In the genomic region with DNA sequence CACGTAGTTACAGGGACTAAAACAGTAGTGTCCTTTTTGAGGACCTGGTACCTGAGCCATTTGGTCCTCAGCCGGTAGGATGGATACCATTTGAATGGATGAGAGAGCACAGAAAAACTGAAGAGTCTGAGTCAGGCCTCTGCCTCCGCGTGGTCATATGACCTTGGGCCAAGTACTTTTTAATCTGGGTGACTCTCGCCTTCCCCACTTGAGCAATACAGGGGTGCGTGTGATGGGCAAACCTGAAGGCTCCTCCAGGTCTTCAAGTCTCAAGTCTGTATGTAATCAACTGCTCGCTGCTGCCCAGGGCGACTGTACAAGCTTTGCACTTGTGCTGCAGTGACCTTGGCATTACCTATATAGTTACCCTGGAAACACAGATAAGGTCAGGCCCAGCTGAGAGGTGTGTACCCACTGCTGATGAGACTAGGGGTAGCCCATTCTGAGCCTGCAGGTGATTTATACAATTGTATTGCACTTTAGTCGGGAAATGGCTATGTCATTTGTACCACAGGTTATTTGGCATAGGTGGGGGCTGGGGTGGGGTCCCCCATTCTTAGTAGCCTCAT, we compare ENCODE assay signal across 11 mouse cellular contexts.
DNase-seq lines count a peak whose midpoint lies in the region; ATAC-seq and TF ChIP-seq lines count a peak whose summit lies in the region.
"Had no signal": no experiment of that assay in that cellular context is flagged by ENCODE, and none has a peak within 500 bp of the region (broad histone marks: within the 10 kb centered on the region; RNA-seq: fewer than 3 reads in every experiment).

No protein-coding gene starts in this region.

- DNase-seq in adrenal gland, adult (ENCODE audit: inconsistent age in 2 of 2, low spot score in 1 of 2) = peak; percentile 69 to 83
- DNase-seq in adrenal gland, adult 18-20 months (ENCODE audit: low spot score in 2 of 2) = no peak
- DNase-seq in intestine, embryonic 14.5 days (ENCODE audit: low spot score) = no peak
- no peak for DNase-seq in midbrain, postnatal 0 days (ENCODE audit: low spot score)
- no peak for DNase-seq in layer of hippocampus, adult 8-10 months (ENCODE audit: low spot score in 2 of 2)
- DNase-seq in retina, postnatal 1 day = no peak

- no peaks in the 10 kb centered on the region for H3K9me3 ChIP-seq in intestine, embryonic 14.5 days (ENCODE audit: control insufficient read depth, low read length)
- no peaks in the 10 kb centered on the region for H3K9me3 ChIP-seq in intestine, postnatal 0 days (ENCODE audit: control insufficient read depth)
- H3K9me3 ChIP-seq in hindbrain, embryonic 13.5 days = no peaks in the 10 kb centered on the region
- H3K9me3 ChIP-seq in midbrain, postnatal 0 days (ENCODE audit: low read length) = no peaks in the 10 kb centered on the region
- H3K9me3 ChIP-seq: embryonic facial prominence, embryonic 15.5 days; limb, embryonic 15.5 days had no signal

- ATAC-seq in intestine, embryonic 14.5 days (replicated peaks; ENCODE audit: low FRiP score, low TSS enrichment, low read depth) = peak; percentile 45
- no peak for ATAC-seq in intestine, postnatal 0 days
- peak; percentile 50; the same call in 1 of the 2 replicates for ATAC-seq in hindbrain, embryonic 13.5 days (ENCODE audit: low FRiP score)
- ATAC-seq in midbrain, postnatal 0 days (ENCODE audit: low FRiP score) = no peak

- H3K27ac ChIP-seq in intestine, embryonic 14.5 days (ENCODE audit: low read depth) = no peak overlapping the region
- no peak overlapping the region for H3K27ac ChIP-seq in intestine, postnatal 0 days (ENCODE audit: low read depth, low read length)
- H3K27ac ChIP-seq in hindbrain, embryonic 13.5 days = peak overlapping the region; percentile 76
- H3K27ac ChIP-seq in midbrain, postnatal 0 days (ENCODE audit: low read depth, low read length) = 0 out of 2 replicates have a peak overlapping the region, but pooled peaks have one; percentile 65

- no peaks in the 10 kb centered on the region for H3K36me3 ChIP-seq in intestine, embryonic 14.5 days (ENCODE audit: control insufficient read depth, insufficient read depth, low read length)
- H3K36me3 ChIP-seq in intestine, postnatal 0 days (ENCODE audit: control insufficient read depth, insufficient read depth) = peaks cover 3% of the 10 kb centered on the region; the same call in 1 of the 2 replicates
- H3K36me3 ChIP-seq in hindbrain, embryonic 13.5 days = peaks cover 13% of the 10 kb centered on the region
- peaks cover 3% of the 10 kb centered on the region for H3K36me3 ChIP-seq in midbrain, postnatal 0 days (ENCODE audit: insufficient read depth, low read length)
- H3K36me3 ChIP-seq: embryonic facial prominence, embryonic 15.5 days; limb, embryonic 15.5 days had no signal

- TF ChIP-seq CTCF in intestine, postnatal 0 days (IDR thresholded peaks at IDR 0.05; ENCODE audit: low read depth) = no peak
- no peak for TF ChIP-seq CTCF in midbrain, postnatal 0 days (IDR thresholded peaks at IDR 0.05)

- 76% methylated on average over 9 of the region's 9 CpGs for WGBS in intestine, embryonic 14.5 days
- WGBS in intestine, postnatal 0 days = 69% methylated on average over 9 of the region's 9 CpGs
- 90% methylated on average over 9 of the region's 9 CpGs for WGBS in hindbrain, embryonic 13.5 days
- 82% methylated on average over 9 of the region's 9 CpGs for WGBS in midbrain, postnatal 0 days

- no peak overlapping the region for H3K9ac ChIP-seq in intestine, embryonic 14.5 days (ENCODE audit: low read length)
- H3K9ac ChIP-seq in intestine, postnatal 0 days (ENCODE audit: low read depth, low read length) = no peak overlapping the region
- no peak overlapping the region for H3K9ac ChIP-seq in hindbrain, embryonic 13.5 days
- no peak overlapping the region for H3K9ac ChIP-seq in midbrain, postnatal 0 days (replicated peaks; ENCODE audit: low read length, poor library complexity, severe bottlenecking)
- H3K9ac ChIP-seq: embryonic facial prominence, embryonic 15.5 days; limb, embryonic 15.5 days had no signal

- no peaks in the 10 kb centered on the region for H3K4me1 ChIP-seq in intestine, embryonic 14.5 days (replicated peaks; ENCODE audit: control insufficient read depth, insufficient read depth, low read length)
- no peaks in the 10 kb centered on the region for H3K4me1 ChIP-seq in intestine, postnatal 0 days (replicated peaks; ENCODE audit: control insufficient read depth, insufficient read depth, low read length)
- peaks cover 28% of the 10 kb centered on the region for H3K4me1 ChIP-seq in hindbrain, embryonic 13.5 days (replicated peaks)
- H3K4me1 ChIP-seq in midbrain, postnatal 0 days (ENCODE audit: insufficient read depth, low read length) = no peaks in the 10 kb centered on the region
- H3K4me1 ChIP-seq: embryonic facial prominence, embryonic 15.5 days had no signal

- H3K27me3 ChIP-seq in intestine, embryonic 14.5 days (replicated peaks; ENCODE audit: control insufficient read depth, insufficient read depth, low read length) = no peaks in the 10 kb centered on the region
- H3K27me3 ChIP-seq in intestine, postnatal 0 days (replicated peaks; ENCODE audit: control insufficient read depth, insufficient read depth, low read length) = no peaks in the 10 kb centered on the region
- H3K27me3 ChIP-seq in hindbrain, embryonic 13.5 days = no peaks in the 10 kb centered on the region
- H3K27me3 ChIP-seq in midbrain, postnatal 0 days (ENCODE audit: insufficient read depth, low read length) = no peaks in the 10 kb centered on the region
- H3K27me3 ChIP-seq: embryonic facial prominence, embryonic 15.5 days; limb, embryonic 15.5 days had no signal

- no peak overlapping the region for H3K4me2 ChIP-seq in intestine, embryonic 14.5 days (ENCODE audit: low read length)
- no peak overlapping the region for H3K4me2 ChIP-seq in intestine, postnatal 0 days (replicated peaks; ENCODE audit: low read depth)
- H3K4me2 ChIP-seq in hindbrain, embryonic 13.5 days = no peak overlapping the region
- no peak overlapping the region for H3K4me2 ChIP-seq in midbrain, postnatal 0 days (ENCODE audit: low read depth, low read length, poor library complexity, severe bottlenecking)
- H3K4me2 ChIP-seq: embryonic facial prominence, embryonic 15.5 days; limb, embryonic 15.5 days had no signal

- H3K4me3 ChIP-seq in intestine, embryonic 14.5 days (ENCODE audit: low read depth, low read length) = no peak overlapping the region
- no peak overlapping the region for H3K4me3 ChIP-seq in intestine, postnatal 0 days (ENCODE audit: low read depth, low read length)
- no peak overlapping the region for H3K4me3 ChIP-seq in hindbrain, embryonic 13.5 days
- H3K4me3 ChIP-seq in midbrain, postnatal 0 days (ENCODE audit: low read depth, low read length) = no peak overlapping the region
- H3K4me3 ChIP-seq: embryonic facial prominence, embryonic 15.5 days; limb, embryonic 15.5 days; myocyte had no signal

Comparison
In these comparisons a context has a peak if more than half of its experiments do, and no peak if none do; other contexts are left out.
1. DNase-seq: peak in adrenal gland, adult (2 of 2); none in adrenal gland, adult 18-20 months (0 of 2), intestine, embryonic 14.5 days (single experiment), midbrain, postnatal 0 days (single experiment), layer of hippocampus, adult 8-10 months (0 of 2) and retina, postnatal 1 day (single experiment).
2. ATAC-seq: peak in intestine, embryonic 14.5 days (single experiment) and hindbrain, embryonic 13.5 days (single experiment); none in intestine, postnatal 0 days (single experiment) and midbrain, postnatal 0 days (single experiment).
3. H3K27ac ChIP-seq: peak in hindbrain, embryonic 13.5 days (single experiment) and midbrain, postnatal 0 days (single experiment); none in intestine, embryonic 14.5 days (single experiment) and intestine, postnatal 0 days (single experiment).